Mouse (Mus musculus): Measurements from ENCODE around the gene 1700029H14Rik.

The 1700029H14Rik gene

DNA sequence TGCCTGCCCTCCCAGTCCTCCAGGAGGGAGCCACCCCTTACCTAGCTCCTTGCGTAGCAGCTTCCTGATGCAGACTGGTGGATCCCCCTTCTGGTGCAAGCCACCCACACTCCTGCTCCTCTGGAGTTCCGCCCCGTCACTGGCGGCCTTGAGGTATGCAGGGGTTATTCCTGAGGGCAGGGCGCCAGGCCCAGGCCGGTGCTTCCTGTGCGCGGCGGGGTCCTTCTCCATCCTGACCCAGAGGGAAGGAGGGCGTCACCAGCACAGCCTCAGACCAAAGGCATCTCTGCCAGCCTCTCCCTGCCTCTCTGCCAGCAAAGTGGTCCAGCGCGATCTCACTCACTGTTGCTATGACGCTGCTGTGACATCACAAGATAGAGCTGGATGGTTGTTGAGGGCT lies at the start of gene 1700029H14Rik:
1700029H14Rik (minus strand) TSS at position 344 of the 400 bp plus-strand sequence.
- no peak for DNase-seq (ENCODE audit: low spot score in 2 of 2)

- no peak for DNase-seq (ENCODE audit: low spot score in 2 of 2)
Observed at GRCm38 (mm10) chr8:13611702-13612101, 49.4 kb upstream of the 1700029H14Rik start.

DNA sequence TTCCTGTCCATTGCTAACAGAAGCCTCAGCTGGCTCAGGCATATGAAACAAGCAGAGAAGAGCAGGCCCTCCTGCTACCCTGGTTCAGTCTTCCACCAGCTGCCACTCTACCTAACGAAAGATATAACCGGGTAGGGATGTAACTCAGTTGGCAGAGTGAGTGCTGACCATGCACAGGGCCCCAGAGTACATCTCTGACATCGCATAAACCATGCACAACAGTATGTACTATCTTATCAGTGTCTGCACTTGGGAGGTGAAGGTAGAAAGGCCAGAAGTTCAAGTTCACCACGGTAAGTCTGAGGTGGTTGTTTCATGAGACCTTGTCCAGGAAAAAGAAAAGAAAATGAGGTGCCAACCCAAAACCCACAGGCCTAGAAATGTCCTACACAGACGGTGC lies 47.7 kb upstream of the 1700029H14Rik start:
- DNase-seq (ENCODE audit: low spot score in 2 of 2) = no peak

DNA sequence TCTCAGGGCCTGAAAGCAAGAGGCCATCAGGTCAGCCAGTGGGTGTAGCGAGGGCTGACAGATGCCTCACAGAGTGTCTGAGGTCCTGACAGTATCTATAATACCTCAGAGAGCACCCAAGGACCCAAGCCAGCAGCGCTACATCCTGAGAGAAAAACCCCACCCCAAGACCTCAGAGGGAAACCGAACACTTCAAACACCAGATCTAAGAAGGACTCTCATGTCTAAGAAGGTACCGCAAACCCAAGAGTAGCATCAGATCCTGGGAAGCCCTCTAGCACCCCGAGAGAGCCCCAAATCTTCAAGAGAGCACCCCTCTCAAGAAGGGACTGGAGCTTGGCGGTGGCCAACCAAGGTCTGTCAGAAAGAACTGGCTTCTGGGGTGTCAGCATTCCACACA lies 46.7 kb upstream of the 1700029H14Rik start:
- no peak for DNase-seq (ENCODE audit: low spot score in 2 of 2)

DNA sequence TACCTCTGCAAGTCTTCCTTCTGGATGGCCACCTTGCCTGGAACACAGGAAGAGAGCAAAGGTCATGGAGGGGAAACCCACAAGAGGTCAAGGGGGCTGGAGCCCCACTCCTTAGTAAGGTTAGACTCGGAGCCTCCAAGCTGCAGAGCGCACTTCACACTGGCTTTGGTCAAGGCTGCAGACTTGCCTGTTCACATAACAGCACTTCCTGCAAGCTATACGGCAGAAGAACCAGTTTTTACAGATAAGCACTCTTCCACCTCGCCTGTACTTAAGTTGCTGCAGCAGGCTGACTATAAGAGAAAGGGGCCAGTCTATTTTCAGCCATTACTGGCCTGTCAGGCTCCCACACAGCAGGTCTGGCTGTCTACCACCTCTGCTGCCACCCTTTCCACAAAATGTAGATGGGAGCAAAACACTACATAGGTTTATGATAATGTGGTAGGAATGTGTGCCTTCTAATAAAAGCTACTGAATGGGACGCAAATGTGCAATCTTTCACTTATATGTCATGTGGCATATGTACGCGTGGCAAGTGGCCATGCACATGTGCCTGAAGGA lies 43.7 kb upstream of the 1700029H14Rik start:
- DNase-seq (ENCODE audit: low spot score in 2 of 2) = no peak

DNA sequence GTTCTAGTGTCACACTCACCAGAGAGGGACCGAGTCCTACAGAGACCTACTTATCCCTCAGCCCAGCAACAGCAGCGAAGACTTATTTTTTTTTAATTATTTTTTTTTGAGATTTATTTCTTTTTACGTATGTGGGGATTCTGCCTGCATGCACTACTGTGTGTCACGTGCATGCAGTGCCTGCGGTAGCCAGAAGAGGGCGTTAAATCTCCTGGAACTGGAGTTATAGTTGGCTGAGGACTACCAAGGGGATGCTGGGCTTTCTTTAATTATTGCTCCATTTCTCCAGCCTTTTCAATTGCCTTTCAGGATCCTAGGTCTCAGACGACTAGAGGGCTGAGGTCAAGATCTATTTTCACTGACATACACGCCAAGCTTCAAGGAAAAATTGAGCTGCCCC lies 40.4 kb upstream of the 1700029H14Rik start:
- no peak for DNase-seq (ENCODE audit: low spot score in 2 of 2)

- DNase-seq (ENCODE audit: low spot score in 2 of 2) = no peak
Observed at GRCm38 (mm10) chr8:13601166-13601565, 38.9 kb upstream of the 1700029H14Rik start.

DNA sequence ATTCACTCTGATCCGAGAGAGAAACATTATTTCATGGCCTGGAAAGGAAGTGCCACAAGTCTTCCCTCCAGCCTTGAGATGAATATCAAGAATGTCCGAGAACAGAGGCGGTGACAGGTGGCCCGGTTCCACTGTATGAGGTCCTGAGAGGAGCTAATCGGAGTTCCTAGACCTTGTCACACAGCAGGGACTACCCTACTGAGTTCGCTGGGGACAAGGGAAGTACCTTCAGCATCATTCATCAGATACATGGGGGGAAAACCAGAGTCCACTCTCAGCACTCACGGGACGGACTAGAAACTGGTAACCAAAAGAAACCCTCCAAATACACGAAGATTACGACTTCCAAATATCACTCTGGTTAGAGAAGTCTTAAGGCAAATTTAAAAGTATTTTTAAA lies 38.5 kb upstream of the 1700029H14Rik start:
- no peak for DNase-seq (ENCODE audit: low spot score in 2 of 2)

GRCm38 (mm10) chr8:13600204-13600603 lies 37.9 kb upstream of the 1700029H14Rik start:
- DNase-seq (ENCODE audit: low spot score in 2 of 2) = no peak

- no peak for DNase-seq (ENCODE audit: low spot score in 2 of 2)
Observed at GRCm38 (mm10) chr8:13597777-13598176, 35.5 kb upstream of the 1700029H14Rik start.

DNA sequence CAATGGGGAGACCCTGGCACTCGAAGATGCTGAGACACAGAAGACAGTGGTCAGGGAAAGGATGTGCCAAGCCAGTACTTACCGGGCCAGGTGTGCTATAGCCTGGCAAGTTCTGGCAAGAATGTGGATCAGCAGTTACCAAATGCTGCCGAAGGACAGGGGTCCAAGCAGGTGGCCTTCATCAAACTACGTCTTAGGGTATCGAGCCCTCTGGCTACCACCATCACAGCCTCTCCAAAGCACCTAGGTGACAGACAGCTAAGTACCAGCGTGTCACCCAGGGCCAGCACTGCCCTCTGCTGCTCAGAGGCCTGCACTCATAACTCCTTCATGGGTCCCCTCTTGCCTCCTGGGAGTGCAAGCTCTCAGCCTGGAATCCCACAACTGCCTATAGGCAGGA lies 33.6 kb upstream of the 1700029H14Rik start:
- no peak for DNase-seq (ENCODE audit: low spot score in 2 of 2)

GRCm38 (mm10) chr8:13594884-13595323 lies 32.6 kb upstream of the 1700029H14Rik start:
- no peak for DNase-seq (ENCODE audit: low spot score in 2 of 2)

DNA sequence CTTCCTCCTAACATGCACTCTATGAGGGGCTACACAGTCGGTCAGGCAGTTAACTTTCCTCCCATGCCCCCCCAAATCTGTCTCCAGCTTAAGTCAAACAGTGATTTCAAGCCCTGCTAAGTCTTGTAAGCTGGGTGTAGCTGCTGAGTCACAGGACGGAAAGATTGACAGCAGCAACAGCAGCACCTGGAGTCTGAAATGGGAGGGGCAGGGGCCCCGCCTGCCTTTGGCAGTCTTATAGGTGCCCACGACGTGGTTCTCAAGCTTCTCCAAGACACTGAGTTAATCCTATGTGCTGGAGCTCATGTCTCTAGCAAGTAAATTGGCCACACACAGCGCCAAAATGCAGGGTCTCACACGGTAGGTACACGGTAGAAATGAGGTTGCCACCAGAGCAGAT lies 31.1 kb upstream of the 1700029H14Rik start:
- DNase-seq (ENCODE audit: low spot score in 2 of 2) = no peak

DNA sequence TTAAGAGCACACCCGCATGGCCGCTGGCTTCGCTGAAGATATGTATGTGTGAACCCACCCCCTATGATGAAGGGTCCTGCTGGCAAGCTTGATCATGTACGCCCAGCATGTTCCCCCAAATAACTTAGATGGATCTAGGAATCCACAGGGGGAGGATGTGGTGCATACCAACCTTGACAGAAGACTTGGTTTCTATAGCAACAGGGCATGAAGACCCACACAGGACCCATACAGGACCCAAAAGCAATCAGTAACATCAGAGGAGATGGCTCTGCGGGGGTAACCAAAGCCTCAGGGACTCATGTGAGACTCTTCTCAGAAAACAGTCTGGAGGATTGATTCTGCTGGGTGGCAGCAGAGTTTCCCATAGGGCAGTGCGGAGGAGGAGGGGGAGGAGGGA lies 29.0 kb upstream of the 1700029H14Rik start:
- no peak for DNase-seq (ENCODE audit: low spot score in 2 of 2)

- DNase-seq (ENCODE audit: low spot score in 2 of 2) = no peak
Observed at GRCm38 (mm10) chr8:13589071-13589470, 26.8 kb upstream of the 1700029H14Rik start.

GRCm38 (mm10) chr8:13584652-13585051 lies 22.4 kb upstream of the 1700029H14Rik start:
- DNase-seq (ENCODE audit: low spot score in 2 of 2) = no peak

DNA sequence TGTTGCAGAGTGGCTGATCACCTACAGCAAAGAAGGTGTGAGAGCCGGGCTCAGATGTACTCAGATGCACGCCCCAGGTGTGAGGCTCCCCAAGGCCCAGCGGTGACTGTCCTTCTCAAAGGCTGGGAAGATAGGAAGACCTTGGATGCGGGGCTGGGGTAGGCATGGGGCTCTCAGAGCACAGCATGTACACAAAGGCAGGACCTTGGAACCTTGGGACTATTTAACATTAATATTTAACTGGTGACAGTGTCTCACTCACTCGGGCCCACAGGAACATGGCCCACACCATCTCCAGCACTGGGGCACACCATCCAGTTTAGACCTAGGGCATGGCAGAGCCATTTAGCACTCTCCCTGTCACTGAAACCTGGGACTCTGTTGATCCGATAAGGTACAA lies 15.6 kb upstream of the 1700029H14Rik start:
- no peak for DNase-seq (ENCODE audit: low spot score in 2 of 2)

GRCm38 (mm10) chr8:13571999-13572398 lies 9.7 kb upstream of the 1700029H14Rik start:
- no peak for DNase-seq (ENCODE audit: low spot score in 2 of 2)

DNA sequence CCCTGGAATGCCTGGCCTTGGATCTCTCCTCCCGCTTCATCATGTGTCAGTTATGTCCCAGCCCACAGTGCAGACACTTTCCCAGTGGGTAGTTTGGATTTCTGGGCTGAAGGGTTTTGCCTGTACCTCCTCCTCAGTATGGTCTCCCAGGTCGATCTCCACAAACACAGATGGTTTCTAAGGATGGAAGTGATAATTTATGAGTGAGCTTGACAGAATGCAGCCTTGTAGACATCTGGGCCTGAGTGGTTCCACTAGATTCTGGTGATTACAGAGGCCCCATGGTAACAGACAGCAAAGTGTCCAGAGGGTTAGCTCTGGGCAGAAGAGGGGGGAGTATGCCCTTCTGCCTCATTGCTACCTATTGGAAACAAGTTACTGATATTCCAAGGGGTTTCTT lies 4.7 kb downstream of the 1700029H14Rik start:
- no peak for DNase-seq (ENCODE audit: low spot score in 2 of 2)

DNA sequence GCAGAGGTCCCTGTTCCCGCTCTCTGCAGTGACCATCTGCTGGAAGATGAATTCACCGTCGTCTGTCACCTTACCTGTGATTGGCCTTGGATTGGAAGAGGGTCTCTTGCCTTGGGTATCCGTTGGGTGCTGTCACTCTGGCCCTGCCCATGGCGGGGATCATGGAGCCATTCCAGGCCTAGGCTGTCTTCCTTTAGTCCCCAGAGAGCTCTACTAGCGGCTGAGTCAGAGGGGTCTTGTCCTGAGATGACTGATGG lies 10.8 kb downstream of the 1700029H14Rik start:
- no peak for DNase-seq (ENCODE audit: low spot score in 2 of 2)

DNA sequence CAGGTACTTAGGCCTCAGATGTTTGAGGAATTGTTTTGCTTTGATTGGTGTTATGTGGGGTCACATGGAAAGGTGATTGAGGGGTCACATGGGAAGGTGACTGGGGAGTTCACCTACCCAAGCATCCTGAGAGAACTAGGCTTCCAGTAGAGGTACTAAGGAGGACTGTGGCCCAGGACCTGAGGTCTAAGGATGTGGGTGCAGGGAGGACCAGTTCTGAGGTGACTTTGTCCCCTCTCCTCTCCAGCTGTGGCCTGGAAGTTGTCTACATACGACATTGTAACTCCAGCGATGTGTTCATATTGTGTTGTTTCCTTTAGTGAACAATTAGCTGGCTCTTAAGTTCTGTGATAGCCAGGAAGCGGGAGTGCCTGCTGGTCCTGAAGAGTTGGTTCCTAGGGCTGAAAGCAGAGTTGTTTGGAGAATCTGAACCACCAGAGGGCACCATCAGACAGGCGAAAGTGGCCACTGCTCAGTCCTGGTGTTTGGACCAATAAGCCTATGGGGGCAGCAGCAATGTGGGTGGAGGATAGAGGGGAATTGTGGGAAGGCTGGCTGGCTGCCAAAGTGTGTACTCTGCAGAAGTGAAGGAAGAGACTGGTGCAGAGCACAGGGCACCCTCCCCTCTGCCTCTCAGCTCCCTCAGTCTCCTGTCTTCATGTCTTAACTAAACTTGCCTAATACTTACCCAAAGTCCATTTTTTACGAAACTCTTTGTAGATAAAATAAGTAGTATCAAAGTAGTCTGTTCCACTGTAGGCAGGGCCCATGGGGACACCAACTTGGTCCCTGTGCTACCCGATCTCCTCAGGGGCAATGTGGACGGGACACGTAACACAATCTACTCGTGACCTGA lies 11.3 kb downstream of the 1700029H14Rik start:
- DNase-seq (ENCODE audit: low spot score in 2 of 2) = peak; percentile 89 to 90

GRCm38 (mm10) chr8:13548831-13549230 lies 13.4 kb downstream of the 1700029H14Rik start:
- DNase-seq (ENCODE audit: low spot score in 2 of 2) = peak in 1 of 2 experiments; percentile 31

DNA sequence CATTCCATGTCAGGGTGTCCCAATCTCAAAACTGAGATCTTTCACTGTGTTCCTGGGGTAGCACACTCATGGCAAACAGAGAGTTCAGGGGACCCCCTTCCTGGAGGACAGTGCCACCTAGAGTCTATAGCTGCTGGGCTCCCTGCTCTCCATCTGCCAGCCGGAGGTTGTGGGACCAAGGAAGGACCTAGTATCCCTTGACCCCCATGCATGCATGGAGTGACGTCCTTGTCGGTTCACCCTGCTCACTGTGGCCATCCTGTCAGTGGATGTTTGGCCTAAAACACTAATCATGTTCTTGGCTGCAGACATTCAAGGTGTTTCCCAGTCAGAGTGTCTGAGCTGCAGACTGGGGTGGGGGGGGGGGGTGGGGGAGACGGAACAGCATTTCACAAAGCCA lies 14.0 kb downstream of the 1700029H14Rik start:
- DNase-seq (ENCODE audit: low spot score in 2 of 2) = no peak

GRCm38 (mm10) chr8:13546421-13546820 lies 15.8 kb downstream of the 1700029H14Rik start:
- DNase-seq (ENCODE audit: low spot score in 2 of 2) = no peak
